Mouse (Mus musculus): Measurements from ENCODE around the gene Olfr263.
"Not testable (repeated sequence)": the region's sequence is repeated elsewhere in the genome, so short reads cannot be mapped to it uniquely, and the experiment has no call there.

Gene Olfr263

GRCm38 (mm10) chr13:21129339-21129738 lies at the start of gene Olfr263:
Olfr263 (plus strand) TSS chr13:21129639.
- DNase-seq (ENCODE audit: low read depth, low spot score): not testable (repeated sequence)

- DNase-seq (ENCODE audit: low read depth, low spot score): no peak
Observed at GRCm38 (mm10) chr13:21082686-21083085, 46.8 kb upstream of the Olfr263 start.

GRCm38 (mm10) chr13:21109759-21110158 lies 19.7 kb upstream of the Olfr263 start:
- no peak for DNase-seq (ENCODE audit: low read depth, low spot score)

- DNase-seq (ENCODE audit: low read depth, low spot score): no peak
Observed at GRCm38 (mm10) chr13:21110441-21110840, 19.0 kb upstream of the Olfr263 start.

GRCm38 (mm10) chr13:21111183-21111582 lies 18.3 kb upstream of the Olfr263 start, which contains the start of gene Olfr1369-ps1:
Olfr1369-ps1 (plus strand) TSS chr13:21111483.
- DNase-seq (ENCODE audit: low read depth, low spot score): not testable (repeated sequence)

GRCm38 (mm10) chr13:21114121-21114520 lies 15.3 kb upstream of the Olfr263 start:
- DNase-seq (ENCODE audit: low read depth, low spot score): no peak

GRCm38 (mm10) chr13:21142421-21142820 lies 13.0 kb downstream of the Olfr263 start:
- no peak for DNase-seq (ENCODE audit: low read depth, low spot score)

- DNase-seq (ENCODE audit: low read depth, low spot score): no peak
Observed at GRCm38 (mm10) chr13:21145767-21146166, 16.3 kb downstream of the Olfr263 start, which contains the start of gene Olfr1368. Olfr1368 (minus strand) TSS chr13:21145867.

GRCm38 (mm10) chr13:21155888-21156287 lies 26.4 kb downstream of the Olfr263 start:
- DNase-seq (ENCODE audit: low read depth, low spot score): no peak

- DNase-seq (ENCODE audit: low read depth, low spot score): no peak
Observed at GRCm38 (mm10) chr13:21158071-21158470, 28.6 kb downstream of the Olfr263 start.

- no peak for DNase-seq (ENCODE audit: low read depth, low spot score)
Observed at GRCm38 (mm10) chr13:21158785-21159474, 29.5 kb downstream of the Olfr263 start.

- no peak for DNase-seq (ENCODE audit: low read depth, low spot score)
Observed at GRCm38 (mm10) chr13:21159475-21159819, 30.0 kb downstream of the Olfr263 start.

- no peak for DNase-seq (ENCODE audit: low read depth, low spot score)
Observed at GRCm38 (mm10) chr13:21160041-21160511, 30.6 kb downstream of the Olfr263 start.

GRCm38 (mm10) chr13:21160657-21161590 lies 31.5 kb downstream of the Olfr263 start:
- no peak for DNase-seq (ENCODE audit: low read depth, low spot score)

- DNase-seq (ENCODE audit: low read depth, low spot score): no peak
Observed at GRCm38 (mm10) chr13:21161591-21161990, 32.2 kb downstream of the Olfr263 start.

- DNase-seq (ENCODE audit: low read depth, low spot score): no peak
Observed at GRCm38 (mm10) chr13:21162591-21162990, 33.2 kb downstream of the Olfr263 start.

- no peak for DNase-seq (ENCODE audit: low read depth, low spot score)
Observed at GRCm38 (mm10) chr13:21166936-21167909, 37.8 kb downstream of the Olfr263 start.

GRCm38 (mm10) chr13:21167910-21168300 lies 38.5 kb downstream of the Olfr263 start:
- DNase-seq (ENCODE audit: low read depth, low spot score): no peak

- no peak for DNase-seq (ENCODE audit: low read depth, low spot score)
Observed at GRCm38 (mm10) chr13:21168371-21169011, 39.1 kb downstream of the Olfr263 start.

- no peak for DNase-seq (ENCODE audit: low read depth, low spot score)
Observed at GRCm38 (mm10) chr13:21169121-21169656, 39.8 kb downstream of the Olfr263 start.

Measured in WW6 (cell line).